Mouse (Mus musculus): Measurements from ENCODE around the gene Manea.

DNA sequence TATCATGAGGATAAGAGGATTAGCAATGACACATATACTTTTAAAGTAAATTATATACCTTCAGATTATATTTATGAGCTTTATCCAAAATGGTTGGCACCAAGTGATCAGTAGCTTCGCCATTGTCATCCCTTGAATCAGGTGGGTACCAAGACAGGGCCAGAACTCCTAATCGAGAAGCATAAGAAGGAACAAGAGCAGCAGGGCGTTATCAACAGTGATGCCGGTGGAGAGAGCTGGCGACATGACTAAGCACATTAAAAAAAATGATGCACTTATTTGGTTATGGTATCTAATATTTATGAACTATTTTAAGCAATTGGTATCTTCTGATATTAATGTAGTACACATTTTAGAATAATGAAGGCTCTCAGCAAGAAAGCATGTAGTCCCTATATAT, 10.1 kb downstream of the Manea start:
- no peak for TF ChIP-seq POLR2A (IDR thresholded peaks at IDR 0.05; ENCODE audit: low read depth, low read length)
- no peak for TF ChIP-seq CTCF (IDR thresholded peaks at IDR 0.05; ENCODE audit: extremely low read depth, insufficient read depth, insufficient read length, insufficient replicate concordance)

Data from spleen, adult 2 months (tissue).